17 mouse cellular contexts compared by ENCODE assay signal in the genomic region with DNA sequence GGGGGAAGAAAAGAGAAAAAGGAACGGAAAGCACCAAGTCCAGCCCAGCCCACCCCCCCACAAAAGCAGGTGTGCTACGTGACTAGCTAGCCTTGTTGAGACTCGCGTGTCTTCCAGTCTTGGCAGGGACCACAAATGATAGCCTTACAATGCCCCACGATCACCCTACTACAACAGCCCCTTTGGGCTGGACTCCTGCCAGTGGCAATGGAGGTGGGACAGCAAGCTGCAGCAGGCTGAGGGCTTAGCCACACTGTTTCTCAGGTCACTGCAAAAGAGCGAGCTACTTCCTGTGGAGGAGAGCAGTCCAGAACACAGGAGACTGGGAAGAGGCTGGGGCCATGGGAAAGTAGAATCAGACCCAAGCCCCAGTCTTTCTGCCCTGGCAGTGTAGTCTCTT.
DNase-seq lines count a peak whose midpoint lies in the region; ATAC-seq and TF ChIP-seq lines count a peak whose summit lies in the region.
"Had no signal": no experiment of that assay in that cellular context is flagged by ENCODE, and none has a peak within 500 bp of the region (broad histone marks: within the 10 kb centered on the region; RNA-seq: fewer than 3 reads in every experiment).

No protein-coding gene starts in this region.

- no peaks in the 10 kb centered on the region for H3K27me3 ChIP-seq in forebrain, embryonic 13.5 days
- no peaks in the 10 kb centered on the region for H3K27me3 ChIP-seq in forebrain, embryonic 16.5 days (replicated peaks; ENCODE audit: control insufficient read depth, insufficient read depth, low read length)
- no peaks in the 10 kb centered on the region for H3K27me3 ChIP-seq in kidney, embryonic 15.5 days
- H3K27me3 ChIP-seq in kidney, adult 2 months (replicated peaks; ENCODE audit: control insufficient read depth, insufficient read depth, low read length): no peaks in the 10 kb centered on the region
- no peaks in the 10 kb centered on the region for H3K27me3 ChIP-seq in limb, embryonic 13.5 days
- H3K27me3 ChIP-seq: hindbrain, embryonic 15.5 days; midbrain, embryonic 13.5 days had no signal

- H3K9me3 ChIP-seq in forebrain, embryonic 13.5 days (replicated peaks): no peaks in the 10 kb centered on the region
- H3K9me3 ChIP-seq in forebrain, embryonic 16.5 days (ENCODE audit: control insufficient read depth, low read length): no peaks in the 10 kb centered on the region
- H3K9me3 ChIP-seq in kidney, embryonic 15.5 days (replicated peaks): no peaks in the 10 kb centered on the region
- H3K9me3 ChIP-seq in limb, embryonic 13.5 days: no peaks in the 10 kb centered on the region
- H3K9me3 ChIP-seq: G1E; hindbrain, embryonic 15.5 days; midbrain, embryonic 13.5 days had no signal

- H3K9ac ChIP-seq in forebrain, embryonic 13.5 days: no peak overlapping the region
- H3K9ac ChIP-seq in forebrain, embryonic 16.5 days (replicated peaks; ENCODE audit: low read depth, low read length): no peak overlapping the region
- no peak overlapping the region for H3K9ac ChIP-seq in kidney, embryonic 15.5 days
- no peak overlapping the region for H3K9ac ChIP-seq in limb, embryonic 13.5 days
- H3K9ac ChIP-seq: hindbrain, embryonic 15.5 days; midbrain, embryonic 13.5 days had no signal

- no peak overlapping the region for H3K4me3 ChIP-seq in forebrain, embryonic 13.5 days
- no peak overlapping the region for H3K4me3 ChIP-seq in forebrain, embryonic 16.5 days (replicated peaks; ENCODE audit: low read length)
- H3K4me3 ChIP-seq in kidney, embryonic 15.5 days (replicated peaks): no peak overlapping the region
- no peak overlapping the region for H3K4me3 ChIP-seq in kidney, adult 2 months (ENCODE audit: insufficient read depth, low read depth, low read length)
- no peak overlapping the region for H3K4me3 ChIP-seq in limb, embryonic 13.5 days
- H3K4me3 ChIP-seq: hindbrain, embryonic 15.5 days; midbrain, embryonic 13.5 days had no signal

- peak overlapping the region; percentile 1; the same call in 1 of the 2 replicates for H3K27ac ChIP-seq in forebrain, embryonic 13.5 days
- H3K27ac ChIP-seq in forebrain, embryonic 16.5 days (ENCODE audit: low read length): no peak overlapping the region
- peak overlapping the region; percentile 90 for H3K27ac ChIP-seq in kidney, embryonic 15.5 days
- H3K27ac ChIP-seq in kidney, adult 2 months (ENCODE audit: insufficient read depth, low read depth, low read length): no peak overlapping the region
- H3K27ac ChIP-seq in limb, embryonic 13.5 days: peak overlapping the region; percentile 67; the same call in 1 of the 2 replicates
- H3K27ac ChIP-seq: hindbrain, embryonic 15.5 days; midbrain, embryonic 13.5 days had no signal

- 0 out of 2 replicates have a peak, but pooled peaks have one; percentile 16 for ATAC-seq in forebrain, embryonic 13.5 days
- no peak for ATAC-seq in forebrain, embryonic 16.5 days
- no peak for ATAC-seq in kidney, embryonic 15.5 days (replicated peaks; ENCODE audit: low FRiP score)
- no peak for ATAC-seq in limb, embryonic 13.5 days (ENCODE audit: low FRiP score, low read depth)
- ATAC-seq: midbrain, embryonic 13.5 days had no signal

- DNase-seq in kidney, adult 2 months: no peak
- DNase-seq in brain, embryonic 14.5 days (ENCODE audit: low read depth): peak; percentile 24
- DNase-seq in c-Kit-positive CD71-positive TER-119-positive erythroid progenitor cells, embryonic 14.5 days (ENCODE audit: low spot score): no peak
- no peak for DNase-seq in cerebellum, adult 11-12 months
- DNase-seq: adrenal gland, postnatal 36 days; cerebellum, adult 11 months; kidney, adult 8-10 months; lung, postnatal 36 days; spleen, adult 18-20 months; thymus, adult 18-20 months had no signal

- no peaks in the 10 kb centered on the region for H3K4me1 ChIP-seq in forebrain, embryonic 13.5 days
- H3K4me1 ChIP-seq in forebrain, embryonic 16.5 days (replicated peaks; ENCODE audit: control insufficient read depth, insufficient read depth, low read length): peaks cover under 1% of the 10 kb centered on the region; the same call in 1 of the 2 replicates
- peaks cover 61% of the 10 kb centered on the region for H3K4me1 ChIP-seq in kidney, embryonic 15.5 days
- peaks cover 6% of the 10 kb centered on the region; the same call in 1 of the 2 replicates for H3K4me1 ChIP-seq in kidney, adult 2 months (ENCODE audit: control insufficient read depth, insufficient read depth, low read length)
- H3K4me1 ChIP-seq in limb, embryonic 13.5 days: peaks cover 63% of the 10 kb centered on the region
- H3K4me1 ChIP-seq: hindbrain, embryonic 15.5 days had no signal

- 72% methylated on average over 6 of the region's 6 CpGs for WGBS in forebrain, embryonic 13.5 days
- 52% methylated on average over 6 of the region's 6 CpGs for WGBS in forebrain, embryonic 16.5 days
- WGBS in kidney, embryonic 15.5 days: 59% methylated on average over 6 of the region's 6 CpGs
- 87% methylated on average over 6 of the region's 6 CpGs for WGBS in kidney, adult 2 months
- 64% methylated on average over 6 of the region's 6 CpGs for WGBS in limb, embryonic 13.5 days

- TF ChIP-seq POLR2A in kidney, adult 2 months (IDR thresholded peaks at IDR 0.05; ENCODE audit: low read depth, low read length): no peak
- TF ChIP-seq POLR2A in brain, embryonic 14.5 days (IDR thresholded peaks at IDR 0.05; ENCODE audit: borderline replicate concordance, extremely low read depth, insufficient read depth, insufficient read length, poor library complexity, severe bottlenecking): no peak

- no peak for TF ChIP-seq CTCF in kidney, adult 2 months (conservative IDR thresholded peaks at IDR 0.05; ENCODE audit: insufficient read depth, insufficient read length, low read depth, low read length)
- TF ChIP-seq CTCF in brain, embryonic 14.5 days (IDR thresholded peaks at IDR 0.05; ENCODE audit: borderline replicate concordance, extremely low read depth, insufficient read depth, insufficient read length): no peak

- no peak overlapping the region for H3K4me2 ChIP-seq in forebrain, embryonic 13.5 days
- H3K4me2 ChIP-seq in forebrain, embryonic 16.5 days (ENCODE audit: low read length): no peak overlapping the region
- no peak overlapping the region for H3K4me2 ChIP-seq in kidney, embryonic 15.5 days
- no peak overlapping the region for H3K4me2 ChIP-seq in limb, embryonic 13.5 days (replicated peaks)
- H3K4me2 ChIP-seq: hindbrain, embryonic 15.5 days; midbrain, embryonic 13.5 days had no signal

- H3K36me3 ChIP-seq in forebrain, embryonic 13.5 days (ENCODE audit: poor library complexity, severe bottlenecking): no peaks in the 10 kb centered on the region
- H3K36me3 ChIP-seq in forebrain, embryonic 16.5 days (ENCODE audit: control insufficient read depth, insufficient read depth): no peaks in the 10 kb centered on the region
- H3K36me3 ChIP-seq in kidney, embryonic 15.5 days: no peaks in the 10 kb centered on the region
- no peaks in the 10 kb centered on the region for H3K36me3 ChIP-seq in kidney, adult 2 months (ENCODE audit: control insufficient read depth, insufficient read depth, low read length)
- 0 out of 2 replicates have a peak, but pooled peaks cover 4% of the 10 kb centered on the region for H3K36me3 ChIP-seq in limb, embryonic 13.5 days
- H3K36me3 ChIP-seq: hindbrain, embryonic 15.5 days; midbrain, embryonic 13.5 days had no signal

Comparison
In these comparisons a context has a peak if more than half of its experiments do, and no peak if none do; other contexts are left out.
1. H3K27ac ChIP-seq: peak in forebrain, embryonic 13.5 days (single experiment), kidney, embryonic 15.5 days (single experiment) and limb, embryonic 13.5 days (single experiment); none in forebrain, embryonic 16.5 days (single experiment) and kidney, adult 2 months (single experiment).